Mouse (Mus musculus) Patski (cell line): ENCODE data around the gene Ubtd2. TPM values are rescaled to one million over a fixed set of nuclear protein-coding genes. Genes with fewer than 3 reads are reported as not detected.

ENCODE experiments used
- ATAC-seq: fragments of 100-300 bp; one replicate; pipeline ENCODE4 v1.8.0; 2021
- CTCF ChIA-PET: fragments of 350-600 bp; sonication (Branson Sonifier 250); formaldehyde crosslinking; loops from one replicate; lab custom pipeline; 2022; ENCODE audit warnings: inconsistent platforms; lab: Charles Lee
- POLR2A ChIA-PET: fragments of 350-600 bp; sonication (Branson Sonifier 250); formaldehyde crosslinking; loops from one replicate; lab custom pipeline; 2022; ENCODE audit warnings: antibody characterized with exemption, inconsistent platforms; lab: Charles Lee
- DNase-seq: peaks from one replicate; pipeline ENCODE4 v3.0.0-alpha.2; 2011; ENCODE audit warnings: low read depth, low spot score
- H3K27me3 ChIP-seq: fragments of 371-371 bp; one replicate; pipeline ENCODE4 v1.5.1; 2021
- CTCF ChIP-seq: fragments of 100-300 bp; IDR thresholded peaks from one replicate; pipeline ENCODE4 v1.5.1; 2021
- in situ Hi-C: fragments of 300-500 bp; cut with MboI; formaldehyde crosslinking; loops from 3 replicates; pipeline ENCODE4 v1.11.1; 2018; ENCODE audit warnings: low pct_unique_long_range_greater_than_20kb, mixed read lengths
- polyA plus RNA-seq: library from polyadenylated mRNA; unstranded; gene quantifications from one replicate; pipeline ENCODE4 v1.2.3, GENCODE M21; 2021

Gene Ubtd2
- 22.4 TPM for polyA plus RNA-seq

DNA sequence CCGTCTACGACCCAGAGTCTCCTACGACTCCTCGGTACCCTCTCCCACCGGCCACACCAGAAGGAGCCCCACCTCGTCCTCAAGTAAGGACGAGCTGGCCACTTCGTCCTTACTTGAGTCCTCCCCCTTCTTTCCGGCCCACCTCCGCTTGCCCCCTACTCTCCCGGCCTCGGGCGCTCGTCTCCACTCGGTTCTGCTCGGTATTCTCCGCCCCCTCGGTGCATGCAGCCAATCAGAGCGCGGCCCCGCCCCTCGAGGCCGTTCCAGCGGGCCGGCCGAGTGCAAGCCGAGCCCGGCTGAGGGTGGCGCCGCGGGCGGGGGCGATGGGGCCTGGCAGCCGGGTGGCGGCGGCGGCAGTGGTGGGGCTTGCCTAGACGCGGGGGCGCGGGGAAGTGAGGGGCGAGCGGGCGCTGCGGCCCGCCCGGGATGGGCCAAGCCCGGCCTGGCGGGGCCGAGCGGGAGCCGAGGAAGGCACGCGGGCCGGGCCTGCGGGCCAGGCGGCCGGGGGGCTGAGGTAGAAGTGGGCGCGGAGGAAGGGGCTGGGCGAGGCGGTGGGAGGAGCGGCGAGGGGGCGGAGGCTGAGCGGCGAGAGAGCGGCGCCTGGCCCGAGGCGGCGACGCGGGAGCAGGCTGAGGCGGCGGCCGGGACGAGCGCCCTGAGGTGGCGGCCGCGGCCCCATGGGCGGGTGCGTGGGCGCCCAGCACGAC is at the start of gene Ubtd2:
Gene Ubtd2, plus strand, starts transcription at position 571 of the 707 bp plus-strand sequence.
- DNase-seq (peak; percentile 59), ATAC-seq (peak; percentile 93)
- in situ Hi-C loops, result loop anchor here (5.0 kb wide), 4 partner anchors 72 to 252 kb away; partner anchors contain the start of gene Sh3pxd2b
- ChIA-PET POLR2A (interaction anchor here (0.8 kb wide), 1 partner anchor 15 kb away, joined by 3 read pairs; no protein-coding TSS in a partner anchor), CTCF (no interaction called here)
- TF ChIP-seq CTCF, result no peak
- H3K27me3 ChIP-seq, result no peaks in the 10 kb centered on the region

DNA sequence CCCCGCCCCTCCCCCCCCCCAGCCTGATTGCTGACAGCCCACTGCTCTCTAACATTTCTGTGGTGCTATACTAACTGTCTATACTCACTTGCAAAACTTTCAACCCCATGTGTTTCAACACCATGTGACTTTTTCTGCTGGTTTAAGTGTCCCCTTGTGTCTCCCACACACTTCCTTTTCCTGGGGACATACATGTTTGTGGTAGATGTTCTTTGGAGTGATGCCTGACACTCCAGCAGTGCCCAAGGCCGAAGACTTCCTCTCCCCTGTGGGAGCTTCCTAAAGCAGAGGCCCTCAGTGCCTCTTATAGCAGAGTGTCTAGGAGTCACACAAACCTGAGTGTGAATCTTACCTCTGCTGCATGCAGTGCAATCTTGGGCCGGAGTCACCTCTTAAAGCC is 47.3 kb upstream of the Ubtd2 start:
- ATAC-seq (no peak), DNase-seq (no peak)
- POLR2A ChIA-PET, result no interaction called here
- CTCF ChIA-PET, result interaction anchor here (1.2 to 1.3 kb wide), 2 partner anchors 24 to 50 kb away, joined by 3 read pairs; no protein-coding TSS in a partner anchor
- in situ Hi-C loops, result no loop called here
- no peaks in the 10 kb centered on the region for H3K27me3 ChIP-seq
- TF ChIP-seq CTCF, result no peak

DNA sequence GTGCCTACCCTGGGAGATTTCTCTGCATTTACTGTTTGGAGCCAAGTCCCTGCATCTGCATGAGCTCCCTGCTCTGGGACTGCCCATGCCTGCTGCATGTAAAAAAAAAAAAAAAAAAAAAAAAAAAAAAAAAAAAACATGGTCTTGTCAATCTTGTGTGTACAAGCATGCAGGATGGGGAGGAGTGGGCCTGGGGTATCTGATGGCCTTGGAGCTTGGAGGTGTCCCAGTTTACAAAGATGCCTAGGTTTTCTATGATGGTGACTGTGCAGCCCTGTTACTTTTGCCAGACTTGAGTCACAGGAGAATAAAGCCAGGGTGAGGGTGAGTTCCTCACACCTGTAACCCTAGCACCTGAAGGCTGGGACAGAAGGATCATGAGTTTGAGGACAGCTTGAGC is 46.1 kb upstream of the Ubtd2 start:
- no peak for TF ChIP-seq CTCF
- in situ Hi-C loops, result no loop called here
- ATAC-seq (no peak), DNase-seq (no peak)
- no peaks in the 10 kb centered on the region for H3K27me3 ChIP-seq
- POLR2A ChIA-PET, result interaction anchor here (0.7 to 0.9 kb wide), 2 partner anchors 43 to 170 kb away, joined by 4 to 6 read pairs; no protein-coding TSS in a partner anchor
- CTCF ChIA-PET, result interaction anchor here (1.2 kb wide), 1 partner anchor 52 kb away, joined by 3 read pairs; no protein-coding TSS in a partner anchor

DNA sequence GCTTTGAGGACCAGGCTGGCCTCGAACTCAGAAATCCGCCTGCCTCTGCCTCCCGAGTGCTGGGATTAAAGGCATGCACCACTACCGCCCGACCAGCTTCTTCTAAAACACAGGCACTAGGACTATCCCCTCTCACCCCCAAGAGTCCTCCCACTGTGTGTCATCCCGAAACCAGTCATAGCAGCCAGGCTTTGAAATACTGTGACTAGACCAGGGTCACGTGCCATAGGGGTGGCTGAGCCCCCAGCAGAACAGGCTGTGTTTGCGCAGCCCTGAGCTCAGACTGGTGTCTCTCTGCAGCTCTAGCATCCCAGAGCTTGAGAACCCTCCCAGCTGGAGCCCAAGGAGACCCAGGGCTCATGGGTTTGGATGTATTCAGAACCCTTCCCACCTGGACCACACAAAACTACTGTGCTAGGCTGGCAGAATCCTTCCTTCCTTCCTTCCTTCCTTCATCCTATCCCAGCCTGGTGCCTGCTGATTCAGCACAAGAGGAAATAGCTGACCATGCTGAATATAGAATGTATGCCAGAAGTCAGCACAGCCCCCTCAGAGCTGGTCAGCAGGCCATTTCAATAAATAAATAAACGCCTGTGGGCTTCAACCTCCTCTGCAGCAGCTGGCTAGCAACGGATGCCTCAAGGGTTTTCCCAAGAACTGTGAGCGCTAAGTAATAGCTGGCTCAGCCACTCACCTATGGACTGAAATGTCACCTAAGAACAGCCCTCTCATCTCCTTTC is 45.2 kb upstream of the Ubtd2 start:
- H3K27me3 ChIP-seq, result no peaks in the 10 kb centered on the region
- DNase-seq, result no peak
- CTCF ChIA-PET, result interaction anchor here (1.4 kb wide), 1 partner anchor 40 kb away, joined by 4 read pairs; no protein-coding TSS in a partner anchor
- in situ Hi-C loops, result no loop called here
- no peak for TF ChIP-seq CTCF
- ATAC-seq, result no peak
- POLR2A ChIA-PET, result interaction anchor here (0.5 to 0.6 kb wide), 2 partner anchors 9 to 39 kb away, joined by 3 read pairs; no protein-coding TSS in a partner anchor

DNA sequence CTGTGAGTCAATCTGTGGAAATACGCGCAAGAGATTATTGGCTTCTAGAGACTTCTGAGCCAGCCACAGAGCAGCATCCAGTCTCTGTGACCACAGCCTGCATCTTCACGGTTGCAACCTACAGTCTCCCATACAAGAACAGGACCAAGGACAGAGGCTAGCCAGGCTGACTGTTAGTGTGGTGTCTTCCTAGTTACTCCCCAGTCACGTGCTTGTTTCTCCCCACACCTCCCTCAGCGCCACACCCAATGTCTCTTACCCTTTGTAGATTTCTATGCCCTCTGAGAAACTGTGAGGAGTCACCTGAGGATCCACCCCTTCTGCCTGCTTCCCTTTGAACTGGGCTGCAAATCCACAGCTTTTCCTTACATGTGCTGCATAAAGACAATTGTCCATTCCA is 35.2 kb upstream of the Ubtd2 start:
- no peak for ATAC-seq
- ChIA-PET POLR2A (no interaction called here), CTCF (no interaction called here)

DNA sequence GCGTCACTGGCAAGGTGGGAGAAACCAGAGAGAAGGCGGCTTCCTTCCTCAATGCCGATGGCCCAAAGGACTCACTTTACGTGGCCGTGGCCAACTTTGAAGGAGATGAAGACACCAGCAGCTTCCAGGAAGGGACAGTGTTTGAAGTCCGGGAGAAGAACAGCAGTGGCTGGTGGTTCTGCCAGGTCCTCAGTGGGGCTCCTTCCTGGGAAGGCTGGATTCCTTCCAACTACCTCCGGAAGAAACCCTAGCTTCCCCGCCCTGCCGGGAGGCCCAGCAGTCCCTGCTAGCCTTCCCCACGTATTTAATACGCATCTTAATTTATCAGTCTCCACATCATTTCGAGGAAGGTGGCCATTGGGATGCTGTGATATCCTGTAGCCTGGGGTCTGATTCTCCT is 31.9 kb upstream of the Ubtd2 start:
- no peaks in the 10 kb centered on the region for H3K27me3 ChIP-seq
- in situ Hi-C loops, result no loop called here
- POLR2A ChIA-PET, result no interaction called here
- CTCF ChIA-PET, result no interaction called here
- TF ChIP-seq CTCF, result no peak
- DNase-seq (no peak), ATAC-seq (no peak)

More for the DNA sequence above, 35.2 kb upstream of the Ubtd2 start:
- no peaks in the 10 kb centered on the region for H3K27me3 ChIP-seq
- no peak for TF ChIP-seq CTCF
- no peak for DNase-seq
- in situ Hi-C loops, result no loop called here

DNA sequence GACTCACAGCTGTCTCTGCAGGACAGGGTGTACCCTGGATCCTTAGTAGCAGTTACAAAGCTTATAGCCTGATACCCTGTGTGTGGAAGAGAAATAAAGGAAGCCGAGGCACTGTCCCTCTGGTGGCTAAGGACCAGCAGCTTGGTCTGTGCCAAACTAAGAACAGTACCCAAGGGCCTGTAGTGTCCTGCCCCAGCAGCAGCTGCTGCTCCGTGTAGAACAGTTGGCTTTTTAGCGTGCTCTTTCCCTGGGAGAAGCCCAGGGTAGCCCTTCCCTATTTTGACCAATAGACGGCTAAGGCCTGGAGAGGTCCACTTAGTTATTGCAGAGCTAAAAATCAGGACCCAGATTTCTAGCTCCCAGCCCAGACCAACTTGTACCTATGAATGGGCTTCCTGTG is 30.6 kb upstream of the Ubtd2 start:
- ChIA-PET CTCF (no interaction called here), POLR2A (no interaction called here)
- in situ Hi-C loops, result no loop called here
- DNase-seq (no peak), ATAC-seq (no peak)
- no peak for TF ChIP-seq CTCF
- no peaks in the 10 kb centered on the region for H3K27me3 ChIP-seq

DNA sequence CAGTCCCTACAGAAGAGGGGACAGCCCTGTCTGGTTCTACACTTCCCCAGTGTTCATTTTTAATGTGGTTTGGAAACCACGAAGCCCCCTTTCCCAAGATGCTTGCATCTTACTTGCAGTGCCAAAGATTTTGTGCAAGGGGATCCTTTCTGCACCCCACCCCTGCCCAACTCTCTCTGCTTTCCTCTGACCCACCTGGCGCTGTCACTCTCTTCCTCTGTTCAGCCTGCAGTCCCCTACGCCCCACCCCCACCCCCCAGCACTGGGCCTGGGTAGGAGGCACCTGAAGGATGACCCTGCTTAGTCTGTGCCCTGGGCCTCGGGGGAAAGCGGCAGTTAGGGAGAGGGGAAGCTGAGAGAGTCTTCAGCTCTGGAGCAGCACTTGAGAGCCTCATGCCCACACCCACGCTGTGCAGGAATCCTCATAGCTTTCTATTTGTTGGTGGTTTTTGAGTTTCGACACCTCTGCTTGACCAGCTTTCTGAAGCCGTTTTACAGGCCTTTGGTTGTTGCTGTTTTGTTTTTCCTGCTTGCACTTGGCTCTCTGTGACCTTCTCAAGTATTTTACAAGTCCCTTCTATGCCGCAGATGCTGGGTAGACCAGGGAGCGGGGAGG is 30.0 kb upstream of the Ubtd2 start:
- ChIA-PET POLR2A (interaction anchor here (0.9 kb wide), 1 partner anchor 32 kb away, joined by 3 read pairs; no protein-coding TSS in a partner anchor), CTCF (no interaction called here)
- ATAC-seq (no peak), DNase-seq (no peak)
- TF ChIP-seq CTCF, result no peak
- in situ Hi-C loops, result no loop called here
- H3K27me3 ChIP-seq, result no peaks in the 10 kb centered on the region

DNA sequence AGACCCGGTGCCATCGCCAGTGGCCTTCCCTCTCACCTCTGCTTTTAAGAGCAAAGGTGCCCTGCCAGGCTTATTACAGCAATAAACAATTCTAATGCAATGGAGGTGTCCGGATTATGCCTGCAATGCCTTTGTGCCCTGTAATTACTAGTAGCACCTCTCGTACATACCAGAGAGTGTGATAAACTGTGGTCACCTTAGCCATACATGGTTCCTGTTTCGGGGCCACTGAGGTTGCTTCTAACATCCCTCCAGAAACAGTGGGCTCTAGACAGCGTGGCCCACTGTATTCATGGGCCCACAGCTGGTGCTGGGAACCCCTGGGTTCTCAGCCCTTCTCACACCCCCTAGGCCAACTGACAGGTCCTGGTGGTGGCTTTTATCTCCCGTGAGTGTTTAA is 27.6 kb upstream of the Ubtd2 start:
- ATAC-seq (no peak), DNase-seq (no peak)
- in situ Hi-C loops, result no loop called here
- H3K27me3 ChIP-seq, result no peaks in the 10 kb centered on the region
- CTCF ChIA-PET, result interaction anchor here (1.2 kb wide), 1 partner anchor 23 kb away, joined by 3 read pairs; no protein-coding TSS in a partner anchor
- POLR2A ChIA-PET, result no interaction called here
- TF ChIP-seq CTCF, result no peak

DNA sequence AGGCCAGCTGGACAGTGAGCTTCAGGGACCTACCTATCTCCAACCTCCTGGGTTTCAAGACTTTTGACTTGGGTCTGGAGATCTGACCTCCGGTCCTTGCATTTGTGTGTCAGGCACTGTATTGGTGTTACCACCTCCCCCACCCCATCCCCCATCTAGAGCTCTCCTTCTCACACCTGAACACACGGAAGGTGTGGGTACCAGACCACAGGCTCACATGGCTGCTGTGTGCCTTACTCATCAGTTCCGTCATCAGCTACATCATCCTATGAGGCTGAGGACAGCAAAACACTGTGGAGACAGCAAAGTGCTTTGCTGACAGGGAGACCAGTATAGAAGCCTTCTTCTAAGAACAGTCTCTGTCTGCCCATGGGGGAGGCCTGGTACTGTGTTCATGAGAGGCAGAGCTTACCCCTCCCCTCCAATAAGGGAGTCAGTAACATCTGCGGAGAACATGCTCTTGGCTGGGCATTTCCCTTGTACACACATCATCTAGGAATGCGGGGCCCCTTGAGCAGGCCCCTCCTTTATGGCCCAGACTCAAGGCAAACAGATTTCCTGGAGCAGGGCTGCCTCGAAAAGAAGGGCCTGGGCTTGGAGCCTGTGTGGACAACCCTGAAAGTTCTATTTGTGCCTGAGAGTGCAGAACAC is 19.6 kb upstream of the Ubtd2 start:
- no peaks in the 10 kb centered on the region for H3K27me3 ChIP-seq
- in situ Hi-C loops, result no loop called here
- DNase-seq, result peak; percentile 39
- POLR2A ChIA-PET, result no interaction called here
- CTCF ChIA-PET, result no interaction called here
- ATAC-seq, result peak; percentile 94
- TF ChIP-seq CTCF, result no peak
